Mouse (Mus musculus) MEL (cell line): ENCODE results near the gene Zmpste24. TPM values are rescaled to one million over a fixed set of nuclear protein-coding genes. Genes with fewer than 3 reads are reported as not detected.

ENCODE experiments used
- DNase-seq: peaks from one replicate; pipeline ENCODE4 v3.0.0; 2011; ENCODE audit warnings: low read depth, low spot score
- H3K27ac ChIP-seq: 2 replicates; pipeline ENCODE4 v1.5.1; 2012; ENCODE audit warnings: low read depth, mild to moderate bottlenecking, control low read depth, low read length, moderate library complexity; ENCODE audit not compliant: control insufficient read depth
- H3K27me3 ChIP-seq, 2 experiments: fragments of 150-350 bp in 1 of 2; sonication (generic) in 1 of 2; 2 replicates each; pipeline ENCODE4 v1.6.1; 2012; ENCODE audit warnings: low read length in 2 of 2, mild to moderate bottlenecking in 2 of 2, improper control_type of control experiment in 1 of 2, moderate library complexity in 1 of 2; ENCODE audit not compliant: insufficient read depth in 2 of 2, control insufficient read depth in 1 of 2
- H3K36me3 ChIP-seq, 2 experiments: 2 replicates each; pipeline ENCODE4 v1.6.1; 2012 to 2014; ENCODE audit warnings: low read length in 2 of 2, improper control_type of control experiment in 1 of 2, inconsistent platforms in 1 of 2, mild to moderate bottlenecking in 1 of 2; ENCODE audit not compliant: insufficient read depth in 2 of 2, control insufficient read depth in 1 of 2
- H3K4me1 ChIP-seq, 2 experiments: fragments of 150-350 bp in 1 of 2; sonication (generic) in 1 of 2; 2 replicates each; pipeline ENCODE4 v1.6.1; 2012; ENCODE audit warnings: low read length in 2 of 2, improper control_type of control experiment in 1 of 2, mild to moderate bottlenecking in 1 of 2; ENCODE audit not compliant: insufficient read depth in 2 of 2, control insufficient read depth in 1 of 2
- H3K4me3 ChIP-seq, 2 experiments: fragments of 150-350 bp in 1 of 2; sonication (generic) in 1 of 2; 2 replicates each; pipeline ENCODE4 v1.5.1; 2012; ENCODE audit warnings: low read depth in 2 of 2, low read length in 2 of 2, mild to moderate bottlenecking in 2 of 2, moderate library complexity in 2 of 2, control low read depth in 1 of 2, improper control_type of control experiment in 1 of 2; ENCODE audit not compliant: control insufficient read depth in 1 of 2, insufficient read depth in 1 of 2
- H3K79me2 ChIP-seq: 2 replicates; pipeline ENCODE4 v1.6.1; 2012; ENCODE audit warnings: mild to moderate bottlenecking, low read length, moderate library complexity; ENCODE audit not compliant: control insufficient read depth, poor library complexity, insufficient read depth
- H3K9ac ChIP-seq: 2 replicates; pipeline ENCODE4 v1.6.1; 2012; ENCODE audit warnings: low read depth, mild to moderate bottlenecking, control low read depth, low read length, moderate library complexity; ENCODE audit not compliant: control insufficient read depth, poor library complexity, severe bottlenecking
- H3K9me3 ChIP-seq: fragments of 150-350 bp; sonication (generic); replicated peaks from 2 replicates; pipeline ENCODE4 v1.6.1; 2012; ENCODE audit warnings: mild to moderate bottlenecking, low read length, improper control_type of control experiment, moderate library complexity; ENCODE audit not compliant: insufficient read depth
- E2F4 ChIP-seq: IDR thresholded peaks from 2 replicates; pipeline ENCODE4 v1.6.1; 2011; ENCODE audit warnings: low read depth, low read length, improper control_type of control experiment, borderline replicate concordance
- EP300 ChIP-seq, 2 experiments: IDR thresholded peaks; 2 replicates each; pipeline ENCODE4 v1.6.1; 2011; ENCODE audit warnings: improper control_type of control experiment in 2 of 2, low read length in 2 of 2, low read depth in 1 of 2, mild to moderate bottlenecking in 1 of 2
- GABPA ChIP-seq: IDR thresholded peaks from 2 replicates; pipeline ENCODE4 v1.6.1; 2012; ENCODE audit warnings: low read depth, mild to moderate bottlenecking, inconsistent platforms, low read length, improper control_type of control experiment, moderate library complexity
- GATA1 ChIP-seq: IDR thresholded peaks from 2 replicates; pipeline ENCODE4 v1.6.1; 2011; ENCODE audit warnings: low read depth, low read length, improper control_type of control experiment
- JUND ChIP-seq: IDR thresholded peaks from 2 replicates; pipeline ENCODE4 v1.6.1; 2011; ENCODE audit warnings: low read depth, mild to moderate bottlenecking, improper control_type of control experiment, low read length
- MAFK ChIP-seq: IDR thresholded peaks from 2 replicates; pipeline ENCODE4 v1.6.1; 2011; ENCODE audit warnings: low read depth, mild to moderate bottlenecking, low read length, improper control_type of control experiment, borderline replicate concordance
- MAX ChIP-seq: IDR thresholded peaks from 2 replicates; pipeline ENCODE4 v1.6.1; 2011; ENCODE audit warnings: low read length, improper control_type of control experiment
- MYB ChIP-seq: IDR thresholded peaks from 2 replicates; pipeline ENCODE4 v1.6.1; 2011; ENCODE audit warnings: mild to moderate bottlenecking, low read depth, low read length, improper control_type of control experiment
- NELFE ChIP-seq: IDR thresholded peaks from 2 replicates; pipeline ENCODE4 v1.6.1; 2011; ENCODE audit warnings: low read depth, low read length, improper control_type of control experiment
- POLR2A ChIP-seq, 2 experiments: IDR thresholded peaks; 2 replicates each; pipeline ENCODE4 v1.6.1; 2011 to 2012; ENCODE audit warnings: low read length in 2 of 2, mild to moderate bottlenecking in 2 of 2, control low read depth in 1 of 2, improper control_type of control experiment in 1 of 2, low read depth in 1 of 2, moderate library complexity in 1 of 2; ENCODE audit not compliant: control insufficient read depth in 1 of 2, insufficient read depth in 1 of 2, poor library complexity in 1 of 2
- POLR2AphosphoS5 ChIP-seq: IDR thresholded peaks from 2 replicates; pipeline ENCODE4 v1.6.1; 2012; ENCODE audit warnings: low read depth, borderline replicate concordance, mild to moderate bottlenecking, inconsistent platforms, low read length, moderate library complexity, mixed read lengths
- RAD21 ChIP-seq: IDR thresholded peaks from 2 replicates; pipeline ENCODE4 v1.6.1; 2011; ENCODE audit warnings: mild to moderate bottlenecking, low read depth, low read length, improper control_type of control experiment
- SIN3A ChIP-seq: IDR thresholded peaks from 2 replicates; pipeline ENCODE4 v1.6.1; 2012; ENCODE audit warnings: low read length, improper control_type of control experiment, inconsistent platforms
- TBP ChIP-seq: IDR thresholded peaks from 2 replicates; pipeline ENCODE4 v1.8.0; 2011; ENCODE audit warnings: low read depth, low read length, improper control_type of control experiment
- USF2 ChIP-seq, 2 experiments: IDR thresholded peaks; 2 replicates each; pipeline ENCODE4 v1.6.1; 2011 to 2012; ENCODE audit warnings: improper control_type of control experiment in 2 of 2, low read length in 2 of 2, borderline replicate concordance in 1 of 2, inconsistent platforms in 1 of 2, low read depth in 1 of 2, mild to moderate bottlenecking in 1 of 2; ENCODE audit not compliant: insufficient read depth in 1 of 2
- ZC3H11A ChIP-seq: IDR thresholded peaks from 2 replicates; pipeline ENCODE4 v1.6.1; 2012; ENCODE audit warnings: low read depth, mild to moderate bottlenecking, inconsistent platforms, low read length, improper control_type of control experiment
- ZKSCAN1 ChIP-seq: IDR thresholded peaks from 2 replicates; pipeline ENCODE4 v1.6.1; 2012; ENCODE audit warnings: low read depth, mild to moderate bottlenecking, inconsistent platforms, low read length, improper control_type of control experiment, moderate library complexity
- ZMIZ1 ChIP-seq: IDR thresholded peaks from 2 replicates; pipeline ENCODE4 v1.6.1; 2012; ENCODE audit warnings: low read depth, mild to moderate bottlenecking, inconsistent platforms, low read length, improper control_type of control experiment, moderate library complexity
- polyA plus RNA-seq, 2 experiments: library from polyadenylated mRNA; stranded (reverse) in 1 of 2; unstranded in 1 of 2; fragments of >175 nt in 1 of 2; fragments of >200 nt in 1 of 2; gene quantifications; 2 replicates each; pipeline versions ENCODE4 v1.2.1 to v1.2.4; 2012; ENCODE audit warnings: low replicate concordance in 2 of 2, low read depth in 1 of 2; ENCODE audit not compliant: insufficient read length in 2 of 2, insufficient read depth in 1 of 2, missing spikeins in 1 of 2
- total RNA-seq: library from RNA; depleted of rRNA; stranded (reverse); fragments of 300-350 nt; gene quantifications from 2 replicates; pipeline ENCODE4 v1.2.3, GENCODE M21; 2012

Gene Zmpste24
- total and polyA plus RNA-seq, 3 experiments = 37.6 to 70.6 (median 44.7) TPM

DNA sequence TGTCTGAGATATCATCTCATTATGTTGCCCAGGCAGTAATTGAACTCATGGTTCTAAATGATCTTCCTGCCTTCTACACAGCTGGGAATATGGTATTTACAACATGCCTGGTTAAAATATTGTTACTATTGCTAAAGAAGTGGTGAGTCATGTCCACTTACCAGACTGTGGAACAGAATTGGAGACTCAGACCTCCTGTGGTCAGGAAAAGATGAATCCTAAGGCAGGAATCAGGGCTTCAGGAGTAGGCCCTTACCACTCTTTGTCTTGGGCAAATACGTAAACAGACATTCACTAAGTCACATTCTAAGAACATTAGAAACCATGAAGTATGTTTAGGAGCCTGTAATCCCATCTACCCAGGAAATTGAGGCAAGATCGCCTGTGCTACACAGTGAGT is 9.3 kb downstream of the Zmpste24 start:
- no peaks in the 10 kb centered on the region for H3K4me1 ChIP-seq
- peaks cover 0 to 19% of the 10 kb centered on the region in 2 experiments; a peak in 2 of 4 replicates for H3K36me3 ChIP-seq
- TF ChIP-seq TBP (no peak), NELFE (no peak), MAFK (no peak), GABPA (no peak), MAX (no peak), SIN3A (no peak), ZC3H11A (no peak), EP300 (IDR thresholded peaks at IDR 0.05; ENCODE audit: low read depth in 1 of 2, low read length in 2 of 2) (no peak)
- H3K27me3 ChIP-seq = no peaks in the 10 kb centered on the region
- peaks cover 1% of the 10 kb centered on the region; the same call in 1 of the 2 replicates for H3K79me2 ChIP-seq
- DNase-seq = no peak
- no peak overlapping the region for H3K9ac ChIP-seq
- no peaks in the 10 kb centered on the region for H3K9me3 ChIP-seq
- H3K27ac ChIP-seq = no peak overlapping the region
- no peak overlapping the region for H3K4me3 ChIP-seq

- no peaks in the 10 kb centered on the region; the same call in 1 of the 2 replicates for H3K79me2 ChIP-seq
- no peak overlapping the region for H3K4me3 ChIP-seq
- H3K9me3 ChIP-seq = no peaks in the 10 kb centered on the region
- no peak overlapping the region for H3K27ac ChIP-seq
- no peak for DNase-seq
- H3K27me3 ChIP-seq = no peaks in the 10 kb centered on the region
- H3K36me3 ChIP-seq = peaks cover 0 to 24% of the 10 kb centered on the region in 2 experiments; a peak in 2 of 4 replicates
- no peak overlapping the region for H3K9ac ChIP-seq
- TF ChIP-seq TBP = no peak
- no peak for TF ChIP-seq MYB
- TF ChIP-seq RAD21 = no peak
- no peak for TF ChIP-seq JUND
- TF ChIP-seq E2F4 = no peak
- no peak for TF ChIP-seq ZKSCAN1
- no peak for TF ChIP-seq POLR2AphosphoS5
- TF ChIP-seq POLR2A (IDR thresholded peaks at IDR 0.05; ENCODE audit: control insufficient read depth in 1 of 2, insufficient read depth in 1 of 2, low read depth in 1 of 2, low read length in 2 of 2, poor library complexity in 1 of 2) = no peak
- TF ChIP-seq USF2 (IDR thresholded peaks at IDR 0.05; ENCODE audit: borderline replicate concordance in 1 of 2, insufficient read depth in 1 of 2, low read depth in 1 of 2, low read length in 2 of 2) = no peak
- TF ChIP-seq NELFE = no peak
- no peak for TF ChIP-seq MAX
- TF ChIP-seq GATA1 = no peak
- TF ChIP-seq ZMIZ1 = no peak
- TF ChIP-seq ZC3H11A = no peak
- H3K4me1 ChIP-seq = no peaks in the 10 kb centered on the region
These were observed 13.5 kb downstream of the Zmpste24 start for GRCm38 (mm10) chr4:121084506-121084905.
